Mouse (Mus musculus) cerebellum, adult (tissue): ENCODE measurements around the gene Fcho1.

Source experiments
- ATAC-seq: cut with Nextera tagmentation; 2 replicates; pipeline ENCODE4 v1.9.2; 2017; ENCODE audit warnings: mild to moderate bottlenecking, moderate library complexity, mixed read lengths; ENCODE audit not compliant: insufficient number of reproducible peaks, low FRiP score, low TSS enrichment

Fcho1 gene

DNA sequence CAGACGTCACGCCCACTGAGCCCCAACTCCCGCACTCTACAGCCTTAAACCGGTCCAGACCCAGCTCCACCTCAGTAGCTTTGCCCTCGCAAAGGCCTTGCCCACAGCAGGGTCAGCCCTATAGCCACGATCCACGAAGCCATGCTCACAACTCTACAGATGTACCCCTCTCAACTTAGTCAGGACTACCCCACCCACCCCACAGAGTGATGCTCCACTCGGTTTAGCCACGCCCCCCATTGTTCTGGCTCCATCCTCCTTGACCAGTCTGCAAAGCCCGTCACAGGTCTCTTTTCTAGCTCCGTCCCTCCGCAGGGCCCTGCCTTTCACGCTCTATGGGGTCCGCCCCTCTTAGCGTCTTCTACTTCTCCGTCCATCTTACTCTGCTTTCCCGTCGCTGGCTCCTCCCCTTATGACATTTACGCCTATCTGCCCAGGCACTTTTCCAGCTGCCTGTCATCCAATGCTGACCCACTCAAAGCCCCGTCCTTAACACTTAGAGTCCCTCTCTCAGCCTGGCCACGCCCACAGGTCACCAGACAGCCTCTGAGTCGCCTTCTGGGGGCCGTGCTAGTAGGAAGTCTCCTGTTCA, 39.3 kb downstream of the Fcho1 start:
- no peak for ATAC-seq

DNA sequence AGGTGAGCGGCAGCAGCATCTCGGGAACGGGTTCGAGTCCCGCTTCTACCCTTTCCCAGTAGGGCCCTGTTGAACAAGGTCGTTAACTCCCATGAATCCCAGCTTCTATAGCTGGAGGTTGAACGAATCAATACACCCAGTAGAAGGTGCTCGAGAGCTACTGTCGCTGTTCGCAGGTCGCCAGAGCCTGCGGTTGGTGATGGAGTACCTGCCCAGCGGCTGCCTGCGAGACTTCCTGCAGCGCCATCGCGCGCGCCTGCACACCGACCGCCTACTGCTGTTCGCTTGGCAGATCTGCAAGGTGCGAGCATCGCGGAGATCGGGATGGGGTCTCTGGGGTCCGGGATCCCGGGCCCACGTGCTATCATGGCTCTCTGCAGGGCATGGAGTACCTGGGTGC, 39.9 kb downstream of the Fcho1 start:
- ATAC-seq, result no peak

DNA sequence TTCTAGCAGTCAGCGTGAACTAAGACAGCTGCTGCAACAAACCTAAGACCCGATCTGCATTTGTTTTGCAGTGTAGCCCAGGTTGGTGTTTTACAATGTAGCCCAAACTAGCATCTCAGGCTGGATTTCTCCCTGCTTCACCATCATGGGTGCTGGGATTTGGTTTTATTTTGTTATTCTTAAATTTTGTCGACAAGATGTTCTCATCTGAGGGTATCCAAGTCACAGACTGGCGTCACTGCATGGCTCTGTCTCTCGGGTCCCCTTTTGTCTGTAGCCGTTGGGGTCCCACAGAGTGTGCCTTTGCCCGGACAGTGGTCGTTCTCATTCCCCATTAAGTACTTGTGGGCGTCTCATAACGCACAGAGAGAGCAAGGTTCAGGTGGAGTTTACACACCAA, 40.8 kb downstream of the Fcho1 start:
- no peak for ATAC-seq

DNA sequence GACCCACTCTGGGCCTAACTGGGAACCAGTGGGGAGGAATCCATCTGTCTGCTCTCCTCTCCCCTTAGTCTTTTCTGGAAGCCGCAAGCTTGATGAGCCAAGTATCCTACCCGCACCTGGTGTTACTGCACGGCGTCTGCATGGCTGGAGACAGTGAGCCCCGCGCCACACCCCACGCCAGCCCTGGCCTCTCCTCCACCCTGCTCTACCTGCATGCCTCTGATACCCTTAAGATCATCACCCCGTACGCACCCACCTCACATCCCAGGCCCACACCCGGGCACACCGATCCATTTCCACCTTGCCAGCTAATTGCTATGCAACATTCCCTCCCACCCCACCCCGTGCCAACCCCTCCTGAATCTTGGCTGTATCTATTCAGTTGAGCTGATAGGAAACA, 42.7 kb downstream of the Fcho1 start:
- no peak for ATAC-seq

DNA sequence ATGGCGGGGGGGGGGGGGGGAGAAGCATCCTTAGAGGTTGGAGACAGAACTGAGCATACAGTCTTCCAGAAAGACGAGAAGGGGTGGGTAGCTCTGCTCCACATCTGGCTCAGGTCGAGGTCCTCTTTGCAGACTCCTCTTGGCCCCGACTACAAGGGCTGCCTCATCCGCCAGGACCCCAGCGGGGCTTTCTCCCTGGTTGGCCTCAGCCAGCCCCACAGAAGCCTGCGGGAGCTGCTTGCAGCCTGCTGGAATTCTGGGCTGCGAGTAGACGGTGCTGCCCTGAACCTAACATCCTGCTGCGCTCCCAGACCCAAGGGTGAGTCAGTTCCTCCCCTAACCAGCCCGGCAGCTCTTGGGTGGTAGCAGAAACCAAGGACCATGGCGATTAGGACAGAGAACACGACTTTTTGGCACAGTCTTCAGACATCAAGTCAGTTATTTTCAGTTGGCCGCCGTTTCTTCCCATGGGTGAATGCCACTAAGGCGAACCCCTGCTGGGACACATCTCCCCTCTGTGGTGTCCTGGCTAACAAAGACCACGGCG, 44.1 kb downstream of the Fcho1 start:
- no peak for ATAC-seq

DNA sequence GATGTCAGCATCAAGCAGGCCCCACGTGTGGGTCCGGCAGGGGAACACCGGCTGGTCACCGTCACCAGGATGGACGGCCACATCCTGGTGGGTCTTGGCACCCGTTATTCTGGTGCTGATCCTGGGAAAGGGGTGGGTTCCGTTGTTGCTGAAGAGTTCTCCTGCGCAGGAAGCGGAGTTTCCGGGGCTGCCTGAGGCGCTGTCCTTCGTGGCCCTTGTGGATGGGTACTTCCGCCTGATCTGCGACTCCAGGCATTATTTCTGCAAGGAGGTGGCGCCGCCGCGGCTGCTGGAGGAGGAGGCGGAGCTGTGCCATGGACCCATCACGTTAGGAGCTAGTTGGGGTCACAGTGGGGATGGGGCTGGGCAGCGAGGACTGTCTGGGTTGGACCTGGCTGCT, 45.0 kb downstream of the Fcho1 start:
- no peak for ATAC-seq

DNA sequence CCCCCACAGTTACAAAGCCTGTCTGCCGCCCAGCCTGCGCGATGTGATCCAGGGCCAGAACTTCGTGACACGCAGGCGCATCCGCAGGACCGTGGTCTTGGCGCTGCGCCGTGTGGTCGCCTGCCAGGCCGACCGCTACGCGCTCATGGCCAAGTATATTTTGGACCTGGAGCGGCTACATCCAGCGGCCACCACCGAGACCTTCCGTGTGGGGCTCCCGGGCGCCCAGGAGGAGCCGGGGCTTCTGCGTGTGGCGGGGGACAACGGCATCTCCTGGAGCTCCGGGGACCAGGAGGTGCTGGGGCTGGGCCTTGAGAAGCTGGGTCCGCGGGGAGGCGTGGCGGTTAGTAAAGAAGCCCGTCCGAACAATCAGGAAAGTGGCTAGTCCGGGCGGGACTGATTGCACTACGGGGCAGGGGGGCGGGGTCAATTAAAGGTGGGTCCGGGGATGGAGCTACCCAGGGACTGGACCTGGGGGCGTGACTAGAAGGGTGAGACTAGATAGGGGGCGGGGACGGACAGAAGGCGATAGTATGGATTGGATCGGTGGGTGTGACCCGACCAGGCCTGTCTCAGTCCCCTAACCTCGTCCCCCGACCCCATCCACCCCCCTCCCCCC, 45.9 kb downstream of the Fcho1 start:
- no peak for ATAC-seq

DNA sequence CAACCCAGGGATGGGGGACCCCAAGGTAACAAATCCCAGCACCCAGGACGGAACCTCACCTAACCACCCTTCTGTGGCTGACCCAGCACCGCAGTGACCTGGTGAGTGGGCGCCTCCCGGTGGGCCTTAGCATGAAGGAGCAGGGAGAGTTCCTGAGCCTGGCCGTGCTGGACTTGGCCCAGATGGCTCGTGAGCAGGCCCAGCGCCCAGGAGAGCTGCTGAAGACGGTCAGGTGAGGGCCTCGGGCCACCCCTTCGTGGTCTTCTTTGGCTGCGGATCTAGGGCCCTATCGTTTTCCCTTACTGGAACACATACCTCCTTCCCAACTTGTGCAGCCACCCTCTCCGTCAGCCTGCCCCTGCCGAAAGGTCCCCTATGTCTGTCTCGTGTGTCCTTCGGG, 46.4 kb downstream of the Fcho1 start:
- ATAC-seq, result no peak

DNA sequence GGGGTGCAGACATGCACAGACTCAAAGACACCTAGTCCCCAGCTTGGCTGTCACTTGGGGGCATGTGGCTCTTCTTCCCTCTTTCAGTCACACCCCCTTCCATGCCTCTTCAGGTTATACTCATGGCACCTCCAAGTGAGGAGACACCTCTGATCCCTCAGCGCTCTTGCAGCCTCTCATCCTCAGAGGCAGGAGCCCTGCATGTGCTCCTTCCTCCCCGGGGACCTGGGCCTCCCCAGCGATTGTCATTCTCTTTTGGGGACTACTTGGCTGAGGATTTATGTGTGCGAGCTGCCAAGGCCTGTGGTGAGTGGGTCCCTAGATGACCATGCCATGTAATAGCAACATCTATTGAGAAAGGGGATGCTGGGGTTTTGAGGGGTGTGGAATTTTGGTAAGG, 47.3 kb downstream of the Fcho1 start:
- no peak for ATAC-seq

DNA sequence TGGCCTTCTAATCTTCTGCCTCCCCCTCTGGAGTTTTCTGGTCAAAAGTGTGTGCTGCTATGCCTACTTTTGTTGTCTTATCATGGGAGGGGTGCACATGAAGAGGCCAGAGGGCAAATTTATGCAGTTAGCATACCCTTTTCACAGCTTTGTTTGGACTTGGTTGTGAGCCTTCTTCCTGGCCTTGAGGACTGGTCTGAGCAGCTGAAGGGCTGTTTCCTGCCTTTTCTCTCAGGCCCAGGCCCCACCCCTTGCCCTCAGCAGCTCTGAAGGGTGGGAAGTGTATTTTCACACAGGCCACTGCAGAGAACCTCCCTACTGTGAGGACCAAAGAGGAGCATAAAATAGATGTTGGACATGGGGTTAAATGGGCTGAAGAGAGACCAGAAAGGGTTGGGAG, 48.0 kb downstream of the Fcho1 start:
- no peak for ATAC-seq

DNA sequence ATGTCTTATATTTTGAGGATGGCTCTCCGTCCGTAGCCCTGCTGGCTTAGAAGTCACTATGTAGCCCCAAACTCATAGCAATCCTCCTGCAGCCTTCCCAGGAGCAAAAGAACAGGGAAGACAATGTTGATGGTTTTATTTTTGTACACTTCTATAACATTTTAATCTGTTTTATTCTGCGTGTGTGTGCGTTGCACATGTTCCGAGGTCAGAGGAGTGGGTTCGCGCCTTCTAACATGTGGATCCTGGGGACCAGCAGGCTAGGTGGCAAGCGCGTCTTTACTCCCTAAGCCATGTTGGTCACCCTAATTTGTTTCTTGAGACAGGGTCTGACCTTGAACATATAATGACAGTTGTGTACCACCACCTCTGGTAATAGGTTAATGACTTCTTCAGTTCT, 48.7 kb downstream of the Fcho1 start:
- ATAC-seq, result no peak

DNA sequence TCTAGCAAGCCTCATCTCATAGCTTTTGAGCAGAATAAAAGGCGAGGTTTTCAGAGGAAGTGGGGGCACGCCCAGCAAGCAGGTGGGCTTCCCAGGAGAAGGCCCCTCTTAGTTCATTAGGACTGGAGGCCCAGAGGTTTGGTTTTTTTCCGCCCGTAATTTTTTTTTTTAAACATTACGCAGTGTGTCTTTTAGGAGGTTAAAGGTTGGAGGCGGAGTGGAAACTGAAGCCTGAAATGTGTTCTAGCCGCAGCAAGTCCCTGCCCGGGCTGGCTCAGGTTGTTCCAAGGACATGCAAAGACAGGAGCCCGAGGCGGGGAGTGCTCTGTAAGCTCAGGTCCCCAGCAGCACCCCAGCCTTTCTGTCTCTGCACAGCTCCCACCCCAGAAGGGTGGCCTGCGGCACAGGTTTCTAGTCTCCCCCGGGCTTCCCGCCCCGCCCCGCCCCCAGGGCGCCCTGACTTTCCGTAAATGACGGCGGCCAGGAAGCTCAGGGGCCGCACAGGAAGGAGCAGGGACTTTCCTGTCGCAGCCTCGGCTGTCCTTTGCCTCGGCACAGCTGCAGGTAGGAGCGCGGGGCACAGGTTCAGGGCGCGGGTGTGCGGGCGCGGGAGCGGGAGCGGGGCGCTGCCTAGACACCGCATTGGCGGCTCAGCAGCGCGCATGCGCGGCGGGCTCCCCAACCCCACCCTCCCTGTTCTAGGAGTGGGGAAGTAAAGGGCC, 49.3 kb downstream of the Fcho1 start, which contains the start of gene Jak3:
Gene Jak3 (plus strand): TSS at position 277 of the 722 bp plus-strand sequence.
- peak; percentile 27; the same call in 1 of the 2 replicates for ATAC-seq

DNA sequence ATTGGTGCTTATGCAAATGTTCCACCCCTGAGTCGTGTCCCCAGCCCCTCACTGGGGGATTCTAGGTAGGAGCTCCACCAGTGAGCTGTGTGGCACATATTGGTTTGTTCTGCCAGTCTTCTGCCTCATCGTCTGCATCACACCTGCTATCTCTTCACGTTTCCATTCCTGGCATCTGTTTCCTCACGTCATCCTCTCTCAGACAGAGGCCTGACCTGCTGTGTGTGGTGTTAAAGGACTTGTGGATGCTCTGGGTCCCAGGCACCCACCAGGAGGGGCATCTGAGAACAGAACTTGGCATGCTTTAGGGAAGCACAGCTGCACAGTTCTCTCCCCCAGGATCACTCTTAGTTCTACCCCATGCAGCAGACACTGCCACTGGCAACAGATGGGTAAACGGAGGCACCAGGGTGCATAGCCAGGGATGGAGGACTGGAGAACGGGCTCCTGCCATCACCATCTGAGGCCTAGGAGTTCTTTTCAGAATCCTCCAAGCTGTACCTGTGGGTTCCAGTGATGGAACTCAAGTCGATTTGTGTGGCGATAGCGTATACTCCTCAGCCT, 50.0 kb downstream of the Fcho1 start:
- ATAC-seq, result no peak

DNA sequence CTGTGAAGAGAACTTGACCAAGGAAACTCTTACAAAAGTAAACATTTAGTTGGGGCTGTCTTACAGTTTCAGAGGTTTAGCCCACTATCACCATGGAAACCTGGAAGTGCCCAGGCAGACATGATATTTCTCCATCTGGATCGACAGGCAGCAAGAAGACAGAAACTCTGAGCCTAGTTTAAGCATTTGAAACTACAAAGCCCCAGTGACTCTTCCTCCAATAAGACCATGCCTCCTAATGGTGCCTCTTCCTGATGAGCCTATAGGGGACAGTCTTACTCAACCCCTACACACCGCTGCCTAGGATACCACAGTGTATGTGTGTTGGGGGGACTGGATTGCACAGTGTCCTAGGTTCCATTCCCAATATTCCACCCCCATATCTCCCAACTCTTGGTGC, 51.4 kb downstream of the Fcho1 start:
- no peak for ATAC-seq

DNA sequence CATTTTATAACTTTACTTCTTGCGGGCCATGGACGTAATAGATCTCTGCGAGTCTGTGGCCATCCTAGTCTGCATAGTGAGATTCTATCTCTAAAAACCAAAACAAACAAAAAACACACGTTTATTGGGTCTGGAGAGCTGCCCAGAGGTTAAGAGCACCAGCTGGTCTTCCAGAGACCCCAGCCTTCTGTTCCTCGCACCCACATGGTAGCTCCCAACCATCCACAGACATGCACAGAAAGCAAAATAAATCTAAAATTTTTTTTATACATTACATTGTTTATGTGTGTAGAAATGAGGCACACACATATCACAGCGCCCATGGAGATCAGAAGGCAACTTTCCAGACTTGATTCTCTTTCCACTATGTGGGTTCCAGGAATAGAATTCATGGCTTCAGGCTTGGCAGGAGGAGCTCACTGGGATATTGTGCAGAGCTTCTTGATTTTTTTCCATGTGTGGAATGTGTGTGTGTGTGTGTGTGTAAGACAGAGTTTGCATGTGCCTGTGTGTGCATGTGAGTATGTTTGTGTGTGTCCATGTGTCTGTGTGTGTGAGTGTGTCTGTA, 53.3 kb downstream of the Fcho1 start:
- ATAC-seq, result no peak

DNA sequence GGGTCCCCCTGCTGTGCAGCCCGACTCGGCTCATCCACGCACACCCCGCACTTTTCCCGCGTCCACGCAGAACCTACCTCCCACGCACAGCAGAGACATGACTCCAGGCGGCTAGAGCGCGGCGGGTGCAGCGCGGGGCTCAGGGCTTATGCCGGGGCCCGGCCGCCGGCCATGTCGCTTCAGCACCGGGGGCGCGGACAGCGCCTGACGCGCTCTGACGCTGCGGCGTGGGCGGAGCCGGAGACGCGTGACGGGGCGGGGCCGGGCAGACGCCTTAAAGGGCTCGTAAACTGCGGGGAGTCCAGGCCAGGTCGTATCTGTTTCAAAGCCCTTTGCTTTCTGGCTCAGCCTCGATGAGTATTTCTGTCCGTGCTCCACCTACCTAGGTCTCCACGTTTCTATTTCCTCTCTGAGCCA, 54.0 kb downstream of the Fcho1 start, which contains the start of gene Unc13a:
Gene Unc13a (minus strand): TSS at position 209 of the 417 bp plus-strand sequence.
- ATAC-seq, result peak; percentile 22

DNA sequence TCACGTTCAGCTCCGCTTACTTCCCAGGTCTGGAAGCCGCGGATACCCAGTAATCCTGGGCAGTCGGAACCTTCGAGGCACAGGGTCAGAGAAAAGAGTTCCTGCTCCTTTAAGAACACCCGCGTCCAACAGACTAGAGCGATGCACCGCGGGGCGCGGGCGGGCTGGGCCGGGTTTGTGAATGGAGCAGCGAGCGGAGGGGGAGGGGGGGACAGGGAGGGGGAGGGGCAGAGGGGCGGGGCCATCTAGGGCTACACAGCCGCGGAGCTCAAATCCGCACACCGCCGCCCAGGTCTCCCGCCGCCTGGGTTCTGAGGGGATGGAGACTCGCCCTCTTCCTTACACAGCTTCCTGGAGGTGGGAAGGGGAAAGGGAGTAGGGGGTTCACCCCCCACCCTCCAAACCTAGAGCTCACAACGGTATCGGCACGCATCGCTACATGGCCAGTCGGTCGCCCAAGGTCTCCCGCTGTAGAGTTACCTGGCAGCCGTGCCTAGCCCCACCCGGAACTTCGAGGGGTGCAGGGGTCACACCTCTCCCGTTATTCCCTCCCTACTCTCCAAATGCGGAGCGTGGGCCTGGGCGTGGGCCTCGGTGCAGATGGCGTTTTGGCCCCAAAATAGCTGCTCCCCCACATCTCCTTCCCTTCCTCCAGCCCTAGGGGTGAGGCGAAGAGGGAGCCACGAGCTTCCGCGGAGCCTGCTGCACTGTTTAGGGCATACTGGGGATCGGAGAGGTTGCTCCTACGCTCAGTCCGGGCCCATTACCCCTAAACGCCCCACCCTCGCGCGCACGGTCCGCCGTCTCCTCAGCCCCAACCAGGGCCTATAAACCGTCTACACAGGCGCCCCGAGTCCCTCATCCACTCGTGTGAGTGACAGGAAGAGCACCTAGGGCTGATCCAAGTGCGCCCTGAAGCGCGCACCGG, 54.6 kb downstream of the Fcho1 start:
- ATAC-seq, result peak; percentile 23

DNA sequence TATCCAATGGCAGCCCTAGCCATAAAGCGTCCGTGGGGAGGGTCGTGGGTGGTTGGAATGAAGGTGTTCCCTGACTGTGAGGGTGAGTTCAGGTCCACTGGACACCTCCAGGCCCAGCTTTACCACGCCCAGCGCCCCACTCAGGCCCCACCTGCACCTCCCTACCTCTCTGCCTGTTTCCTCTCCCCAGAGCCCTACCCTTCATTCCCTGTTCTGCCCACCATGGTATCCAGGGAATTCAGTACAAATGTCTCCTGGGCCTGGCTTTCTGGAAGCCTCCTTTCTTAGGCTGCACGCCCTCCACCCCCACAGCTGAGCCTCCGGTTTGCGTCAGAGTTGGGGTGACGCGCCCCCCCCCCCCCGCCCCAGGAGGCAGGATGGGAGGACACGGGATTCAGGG, 55.3 kb downstream of the Fcho1 start:
- ATAC-seq, result 0 out of 2 replicates have a peak, but pooled peaks have one; percentile 4

DNA sequence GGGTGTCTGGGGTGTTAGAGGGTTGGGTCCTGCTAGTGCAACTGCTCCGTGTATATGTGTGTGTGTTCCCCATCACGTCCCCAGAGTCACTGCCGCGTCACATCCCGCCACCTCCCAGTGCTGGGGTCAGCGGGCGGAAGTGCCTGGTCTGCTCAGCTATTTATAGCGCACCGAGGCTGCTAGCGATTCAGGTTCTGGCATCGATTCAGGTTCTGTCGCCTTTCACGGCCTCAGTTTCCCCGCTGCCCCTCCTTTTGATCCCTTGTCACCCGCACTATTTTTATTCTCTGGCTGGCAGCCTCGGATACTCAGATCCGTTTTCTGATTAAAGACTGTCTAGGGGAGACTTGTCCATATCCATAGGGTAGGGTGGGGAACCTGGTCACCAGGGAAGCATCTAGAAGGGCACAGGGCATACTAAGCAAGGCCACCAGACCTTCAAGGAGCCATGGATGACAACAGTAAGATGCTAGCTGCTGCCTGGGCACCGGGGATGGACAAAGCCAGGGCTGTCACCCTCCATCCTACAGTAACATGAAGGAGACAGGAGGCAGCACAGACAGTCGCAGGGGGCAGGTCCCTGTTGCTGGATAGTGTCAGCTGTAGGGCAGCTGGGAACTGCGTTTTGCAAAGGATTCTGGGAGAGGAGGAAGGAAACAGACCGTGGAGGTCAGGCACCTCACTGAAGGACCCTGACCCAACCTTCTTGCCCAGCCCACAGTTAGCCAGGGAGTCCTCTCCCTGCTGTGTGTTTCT, 57.1 kb downstream of the Fcho1 start:
- ATAC-seq, result no peak
